Mouse (Mus musculus) granulocyte monocyte progenitor cell, adult 5-6 weeks (primary cell): ENCODE data around the gene Adm2. TPM values are rescaled to one million over a fixed set of nuclear protein-coding genes. Genes with fewer than 3 reads are reported as not detected.

Experiments
- ATAC-seq: replicated peaks from 2 replicates; pipeline ENCODE4 v1.8.0; 2016; ENCODE audit warnings: mild to moderate bottlenecking, moderate TSS enrichment, inconsistent platforms; ENCODE audit not compliant: poor library complexity, severe bottlenecking
- total RNA-seq, 2 experiments: library from RNA; stranded (forward) in 1 of 2; stranded (reverse) in 1 of 2; fragments of 200-712, 200-1000 nt in 1 of 2; fragments of >200 nt in 1 of 2; fragmentation: Nextera tagmentation in 1 of 2; gene quantifications; 2 replicates each; pipeline ENCODE4 v1.2.3; 2014 to 2017

Gene Adm2
- total RNA-seq (2014; fragmentation: Nextera tagmentation): not detected in 2 replicates
- not detected in 2 replicates for total RNA-seq (2017)

DNA sequence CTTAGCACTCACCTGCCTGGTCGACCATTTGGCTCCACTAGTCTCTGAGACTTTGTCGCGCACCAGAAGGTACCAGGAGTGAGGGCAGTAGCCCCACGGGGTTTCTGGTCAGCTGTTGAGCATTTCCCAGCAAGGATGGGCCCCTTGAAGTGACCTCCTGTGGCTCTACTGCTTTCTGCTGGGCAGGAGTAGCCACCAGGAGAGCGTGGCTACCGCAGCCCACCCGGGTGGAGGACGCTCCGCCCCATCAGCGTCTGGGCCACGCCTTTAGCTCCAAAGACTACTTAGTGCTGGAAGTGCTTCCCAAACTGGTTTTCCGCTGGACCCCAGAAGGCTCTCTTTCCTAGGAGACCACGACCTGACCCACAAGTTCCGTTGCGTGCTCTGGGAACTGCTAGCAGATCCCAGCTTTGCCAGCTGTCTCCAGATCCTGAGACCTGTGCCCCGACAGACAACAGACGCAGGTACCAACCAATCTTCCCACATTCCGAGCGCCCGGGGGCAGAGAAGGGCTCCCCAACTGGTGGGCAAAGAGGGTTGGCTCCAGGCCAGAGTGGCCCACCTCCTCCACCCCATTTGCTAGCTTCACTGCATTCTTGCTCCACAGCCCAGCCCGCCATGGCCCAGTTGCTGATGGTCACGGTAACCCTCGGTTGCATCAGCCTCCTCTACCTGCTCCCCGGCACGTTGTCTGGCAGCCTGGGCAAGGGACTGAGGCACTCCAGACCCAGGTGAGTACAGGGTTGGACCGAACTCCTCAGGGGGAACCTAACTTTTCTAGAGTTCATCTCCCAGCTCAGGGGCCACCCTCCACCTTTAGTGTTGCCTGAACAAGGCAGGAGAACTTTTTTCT lies at the start of gene Adm2:
Adm2 (plus strand) TSS at position 51 of the 853 bp plus-strand sequence.
- ATAC-seq: 0 out of 2 replicates have a peak, but pooled peaks have one; percentile 6

GRCm38 (mm10) chr15:89275497-89275896 lies 47.0 kb upstream of the Adm2 start:
- no peak for ATAC-seq

DNA sequence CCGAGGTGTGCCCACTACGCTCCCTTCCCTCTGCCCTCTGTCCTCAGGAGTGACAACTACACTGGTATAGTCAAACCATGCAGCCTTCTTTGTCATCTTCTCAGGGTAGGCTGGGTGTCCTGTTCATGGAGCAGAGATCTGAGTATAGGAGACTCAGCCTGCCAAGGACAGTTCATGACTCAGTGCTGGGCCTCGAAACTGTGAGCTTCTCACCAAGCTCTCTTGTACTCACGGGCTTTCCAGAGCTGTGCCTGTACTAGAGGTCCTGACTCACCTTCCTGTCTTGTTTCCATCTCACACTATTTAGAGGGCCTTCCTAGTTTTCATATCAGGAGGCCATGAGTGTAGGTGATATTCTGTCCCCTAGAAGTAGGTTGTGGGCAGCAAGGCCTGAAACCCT lies 45.2 kb upstream of the Adm2 start:
- no peak for ATAC-seq

- ATAC-seq: no peak
Measured at GRCm38 (mm10) chr15:89282546-89282945, 40.0 kb upstream of the Adm2 start.

- no peak for ATAC-seq
Measured at GRCm38 (mm10) chr15:89284094-89284493, 38.4 kb upstream of the Adm2 start.

DNA sequence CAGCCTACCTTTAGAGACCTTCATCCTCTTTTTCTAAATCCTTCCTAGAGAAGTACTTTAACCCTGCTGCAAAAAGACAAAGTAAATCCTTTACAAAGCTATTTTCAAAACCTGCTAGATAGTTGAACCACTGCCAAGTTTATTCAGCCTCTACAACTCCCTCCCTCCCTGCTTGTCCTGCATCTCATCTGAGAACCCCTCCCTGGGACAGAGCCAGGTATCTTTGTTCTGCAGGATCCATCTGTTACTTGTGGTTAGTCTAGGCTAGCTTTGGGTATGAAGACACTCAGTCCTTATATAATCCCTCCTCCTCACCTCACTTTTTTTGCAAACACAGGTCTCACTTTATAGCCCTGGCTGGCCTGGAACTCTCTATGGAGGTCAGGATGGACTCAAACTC lies 37.5 kb upstream of the Adm2 start:
- ATAC-seq: no peak

GRCm38 (mm10) chr15:89285478-89285877 lies 37.0 kb upstream of the Adm2 start:
- ATAC-seq: no peak

GRCm38 (mm10) chr15:89286114-89286513 lies 36.4 kb upstream of the Adm2 start:
- ATAC-seq: no peak

DNA sequence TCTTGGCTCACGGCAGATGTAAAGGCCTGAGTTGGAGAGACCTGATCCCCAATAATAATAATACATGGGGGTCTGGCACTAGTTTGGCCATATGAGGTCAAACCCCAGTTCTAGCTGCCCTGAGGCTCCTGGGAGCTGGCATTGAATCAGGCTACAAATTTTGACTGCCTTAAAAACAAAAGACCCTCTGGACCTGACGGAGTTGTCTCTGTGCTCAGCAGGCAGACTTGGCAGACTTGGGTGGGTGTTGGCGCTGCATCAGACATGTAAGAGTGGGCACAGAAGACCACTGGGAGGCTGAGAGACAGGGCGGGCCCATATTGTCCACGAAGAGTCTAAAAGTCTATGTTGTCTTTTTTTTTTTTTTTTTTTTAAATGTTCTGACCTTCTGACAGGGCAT lies 35.9 kb upstream of the Adm2 start:
- ATAC-seq: no peak

- ATAC-seq: no peak
Measured at GRCm38 (mm10) chr15:89288227-89288767, 34.2 kb upstream of the Adm2 start.

DNA sequence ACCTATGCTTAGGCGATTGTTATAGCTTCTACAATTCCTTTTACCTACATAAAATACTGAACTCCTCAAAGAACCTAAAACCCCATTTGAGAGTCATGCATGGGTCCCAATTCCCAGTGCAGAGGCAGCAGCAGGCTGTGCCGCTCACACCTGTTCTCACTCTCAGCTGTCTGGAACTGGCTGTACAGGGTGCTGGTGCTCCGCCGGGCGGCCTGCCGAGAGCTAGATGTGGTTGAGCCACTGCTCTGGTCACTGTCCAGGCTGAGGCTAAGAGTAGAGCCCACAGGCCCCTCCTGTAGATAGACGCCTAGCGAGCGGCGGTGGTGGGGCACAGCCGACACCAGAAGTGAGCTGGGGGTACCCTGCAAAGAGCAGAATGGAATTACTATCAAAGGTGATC lies 33.1 kb upstream of the Adm2 start:
- no peak for ATAC-seq

DNA sequence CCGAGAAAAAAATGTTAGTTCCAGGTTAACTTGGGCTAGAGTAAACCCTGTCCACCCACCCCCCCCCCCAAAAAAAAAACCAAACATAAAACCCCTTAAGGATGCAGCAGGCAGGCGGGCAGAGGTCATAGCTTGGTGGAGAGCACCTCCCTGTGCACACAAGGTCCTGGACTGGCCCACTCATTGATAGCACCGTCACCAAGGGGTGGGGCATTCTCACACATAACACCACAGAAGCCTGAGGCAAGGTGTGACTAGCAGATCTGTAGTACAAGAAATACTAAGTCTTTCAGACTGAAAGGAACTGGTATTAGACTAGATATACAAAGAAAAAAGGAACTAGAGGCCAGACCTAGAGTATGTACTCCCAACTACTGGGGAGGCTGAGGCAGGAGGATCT lies 31.0 kb upstream of the Adm2 start:
- ATAC-seq: no peak

- ATAC-seq: no peak
Measured at GRCm38 (mm10) chr15:89292795-89293194, 29.7 kb upstream of the Adm2 start.

DNA sequence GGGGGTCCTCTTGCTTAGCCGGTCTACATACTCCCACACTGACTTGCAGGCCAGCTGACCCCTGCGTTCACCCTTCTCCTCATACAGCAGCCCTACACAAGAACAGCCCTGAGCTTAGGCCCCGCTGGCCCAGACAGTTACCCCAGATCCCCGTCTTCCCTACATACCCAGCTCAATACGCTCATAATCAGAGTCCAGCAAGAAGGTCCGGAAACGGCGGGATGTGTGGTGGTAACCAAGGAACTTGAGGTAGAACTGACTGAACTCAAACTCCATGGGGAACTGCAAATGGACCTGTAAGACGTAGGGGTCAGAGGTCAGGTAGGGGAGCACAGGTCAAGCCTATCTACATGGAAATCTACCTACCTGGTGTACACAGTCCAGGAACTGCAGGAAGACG lies 28.7 kb upstream of the Adm2 start:
- ATAC-seq: no peak

GRCm38 (mm10) chr15:89295580-89296165 lies 26.8 kb upstream of the Adm2 start:
- no peak for ATAC-seq

DNA sequence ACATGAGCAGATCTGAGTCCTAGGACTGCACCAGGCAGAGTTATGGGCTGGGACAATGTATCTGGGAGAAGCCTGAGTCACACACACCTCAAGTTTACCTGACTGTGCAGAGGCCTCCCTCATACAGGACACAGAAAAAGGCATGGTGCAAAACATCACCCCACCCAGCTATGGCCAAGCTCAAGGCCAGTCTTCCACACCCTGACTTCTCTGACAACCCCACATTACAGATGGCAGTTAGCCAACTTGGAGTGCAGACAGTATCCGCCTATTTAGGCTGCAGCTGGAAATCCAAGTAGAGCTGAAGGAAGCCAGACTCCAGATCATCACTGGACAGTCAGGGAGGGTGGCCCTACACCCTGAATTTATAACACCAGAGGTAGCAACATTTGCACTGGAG lies 26.1 kb upstream of the Adm2 start:
- no peak for ATAC-seq

GRCm38 (mm10) chr15:89297695-89298094 lies 24.8 kb upstream of the Adm2 start:
- no peak for ATAC-seq

DNA sequence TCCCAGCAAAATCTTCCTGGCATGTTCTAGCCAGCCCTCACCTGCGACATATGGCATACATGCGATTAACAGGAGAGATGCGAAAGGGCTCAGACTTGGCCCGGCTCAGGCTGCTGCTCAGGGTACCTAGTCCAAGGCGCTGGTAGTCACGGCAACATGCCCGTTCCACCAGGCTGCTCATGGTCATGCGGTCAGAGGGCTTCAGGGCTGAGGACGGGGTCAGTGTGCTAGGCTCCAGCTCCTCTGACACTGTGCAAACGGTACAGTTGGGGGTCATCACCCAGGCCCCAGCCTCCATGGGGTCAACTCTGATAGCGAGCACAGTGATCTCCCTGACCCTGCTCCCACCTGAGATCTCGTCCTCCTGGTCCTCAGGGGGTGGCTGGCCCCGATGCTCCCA lies 22.3 kb upstream of the Adm2 start:
- ATAC-seq: no peak

DNA sequence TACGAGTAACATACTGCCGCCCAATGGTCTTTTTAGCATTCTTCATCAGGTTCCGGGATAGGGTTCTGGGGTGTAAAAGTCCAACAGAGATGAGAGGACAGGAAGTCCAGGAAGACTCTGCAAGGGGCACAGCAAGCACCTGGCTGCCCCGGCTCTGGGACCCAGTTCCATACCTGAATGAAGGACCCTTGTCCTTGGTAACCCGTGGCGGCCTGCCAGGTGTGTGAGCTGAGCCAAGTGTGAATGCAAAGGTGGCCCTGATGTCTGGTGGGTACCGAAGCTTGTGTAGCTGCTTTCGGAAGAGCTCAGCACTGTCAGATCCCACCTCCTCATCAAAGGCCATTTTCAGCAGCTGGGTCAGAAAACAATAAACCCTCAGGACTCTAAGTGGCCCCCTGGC lies 21.9 kb upstream of the Adm2 start:
- no peak for ATAC-seq

DNA sequence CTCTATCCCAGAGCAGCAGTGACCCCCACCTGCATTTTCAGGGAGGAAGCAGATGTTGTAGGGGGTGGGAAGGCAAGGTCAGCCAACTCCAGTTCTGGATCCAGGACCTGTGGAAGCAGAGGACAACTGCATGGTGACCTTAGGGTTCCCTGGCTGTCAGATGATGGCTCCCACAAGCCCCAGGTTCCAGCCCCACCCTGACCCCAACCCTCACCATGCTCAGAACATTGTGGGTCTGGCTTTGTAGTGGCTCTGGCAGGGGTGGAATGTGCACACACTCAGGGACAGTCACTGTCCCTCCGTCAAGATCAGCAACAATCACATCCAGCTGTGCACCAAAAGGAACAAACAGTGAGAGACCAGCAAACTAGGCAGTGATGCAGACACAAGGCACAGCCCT lies 16.6 kb upstream of the Adm2 start:
- no peak for ATAC-seq

- ATAC-seq: no peak
Measured at GRCm38 (mm10) chr15:89307461-89307860, 15.1 kb upstream of the Adm2 start.
